15 mouse cellular contexts compared by ENCODE assay signal in genomic region chr6:143148868-143149267, GRCm38 (mm10). TPM values are rescaled to one million over a fixed set of nuclear protein-coding genes. Genes with fewer than 3 reads are reported as not detected.
DNase-seq lines count a peak whose midpoint lies in the region; ATAC-seq and TF ChIP-seq lines count a peak whose summit lies in the region.
"Had no signal": no experiment of that assay in that cellular context is flagged by ENCODE, and none has a peak within 500 bp of the region (broad histone marks: within the 10 kb centered on the region; RNA-seq: fewer than 3 reads in every experiment).

No protein-coding gene starts in this region.

- peaks cover 38% of the 10 kb centered on the region for H3K4me1 ChIP-seq in kidney, adult 2 months (ENCODE audit: control insufficient read depth, insufficient read depth, low read length)
- H3K4me1 ChIP-seq in kidney, embryonic 15.5 days, result peaks cover 67% of the 10 kb centered on the region
- H3K4me1 ChIP-seq in limb, embryonic 10.5 days, result peaks cover 25% of the 10 kb centered on the region

- no peak overlapping the region for H3K27ac ChIP-seq in kidney, adult 2 months (ENCODE audit: insufficient read depth, low read depth, low read length)
- H3K27ac ChIP-seq in kidney, embryonic 15.5 days, result no peak overlapping the region
- no peak overlapping the region for H3K27ac ChIP-seq in limb, embryonic 10.5 days
- H3K27ac ChIP-seq: embryonic facial prominence, embryonic 13.5 days; forebrain, embryonic 12.5 days; liver, embryonic 13.5 days had no signal

- no peak for TF ChIP-seq CTCF in kidney, adult 2 months (conservative IDR thresholded peaks at IDR 0.05; ENCODE audit: insufficient read depth, insufficient read length, low read depth, low read length)
- no peak for TF ChIP-seq CTCF in Patski (IDR thresholded peaks at IDR 0.05)

- no peak overlapping the region for H3K4me2 ChIP-seq in kidney, embryonic 15.5 days
- H3K4me2 ChIP-seq: embryonic facial prominence, embryonic 13.5 days; forebrain, embryonic 12.5 days; liver, embryonic 13.5 days had no signal

- in situ Hi-C loops in Patski (cut with MboI; ENCODE audit: low pct_unique_long_range_greater_than_20kb), result no loop called here

- H3K9me3 ChIP-seq in kidney, embryonic 15.5 days (replicated peaks), result no peaks in the 10 kb centered on the region
- no peaks in the 10 kb centered on the region for H3K9me3 ChIP-seq in limb, embryonic 10.5 days (replicated peaks)
- H3K9me3 ChIP-seq: embryonic facial prominence, embryonic 13.5 days; forebrain, embryonic 12.5 days; liver, embryonic 13.5 days had no signal

- CTCF ChIA-PET in Patski (lab: Charles Lee), result no interaction called here

- H3K4me3 ChIP-seq in kidney, adult 2 months (ENCODE audit: insufficient read depth, low read depth, low read length), result no peak overlapping the region
- H3K4me3 ChIP-seq in kidney, embryonic 15.5 days (replicated peaks), result no peak overlapping the region
- no peak overlapping the region for H3K4me3 ChIP-seq in limb, embryonic 10.5 days
- H3K4me3 ChIP-seq: embryonic facial prominence, embryonic 13.5 days; forebrain, embryonic 12.5 days; liver, embryonic 13.5 days had no signal

- intact Hi-C loops in heart, postnatal 10 days (cut with DNase I), result no loop called here

- no peak for TF ChIP-seq POLR2A in kidney, adult 2 months (IDR thresholded peaks at IDR 0.05; ENCODE audit: low read depth, low read length)

- H3K9ac ChIP-seq in kidney, embryonic 15.5 days, result no peak overlapping the region
- H3K9ac ChIP-seq: embryonic facial prominence, embryonic 13.5 days; forebrain, embryonic 12.5 days; liver, embryonic 13.5 days had no signal

- no peaks in the 10 kb centered on the region for H3K27me3 ChIP-seq in kidney, adult 2 months (replicated peaks; ENCODE audit: control insufficient read depth, insufficient read depth, low read length)
- H3K27me3 ChIP-seq in kidney, embryonic 15.5 days, result no peaks in the 10 kb centered on the region
- H3K27me3 ChIP-seq in Patski, result no peaks in the 10 kb centered on the region
- H3K27me3 ChIP-seq in limb, embryonic 10.5 days (ENCODE audit: low read depth, poor library complexity, severe bottlenecking), result no peaks in the 10 kb centered on the region
- H3K27me3 ChIP-seq: embryonic facial prominence, embryonic 13.5 days; liver, embryonic 13.5 days had no signal

- peak; percentile 55 for DNase-seq in kidney, adult 2 months
- peak; percentile 89 for DNase-seq in 416B (ENCODE audit: low read depth)
- no peak for DNase-seq in Patski (ENCODE audit: low read depth, low spot score)
- peak; percentile 24 for DNase-seq in limb, embryonic 10.5 days (ENCODE audit: low spot score)
- DNase-seq in adipocyte (ENCODE audit: low spot score), result no peak
- no peak for DNase-seq in heart, postnatal 10 days
- DNase-seq: cerebellum, postnatal 10 days; left cerebral cortex, postnatal 4 days; liver, embryonic 13.5 days; lung, postnatal 4 days; midbrain, embryonic 14.5 days had no signal

- H3K36me3 ChIP-seq in kidney, adult 2 months (ENCODE audit: control insufficient read depth, insufficient read depth, low read length), result no peaks in the 10 kb centered on the region
- H3K36me3 ChIP-seq in kidney, embryonic 15.5 days, result no peaks in the 10 kb centered on the region
- no peaks in the 10 kb centered on the region for H3K36me3 ChIP-seq in limb, embryonic 10.5 days
- H3K36me3 ChIP-seq: embryonic facial prominence, embryonic 13.5 days; forebrain, embryonic 12.5 days; liver, embryonic 13.5 days had no signal

- no peak for ATAC-seq in kidney, embryonic 15.5 days (replicated peaks; ENCODE audit: low FRiP score)
- ATAC-seq in Patski, result peak; percentile 4
- ATAC-seq: hindbrain, embryonic 16.5 days had no signal

- POLR2A ChIA-PET in Patski (lab: Charles Lee), result no interaction called here

RNA-seq across cellular contexts. Expression of gene Etnk1, which starts 18.2 kb away (rescaled TPM):
- polyA plus RNA-seq in kidney, adult 2 months (2012; rRNA removed), result 71.5 and 71.6 TPM in 2 replicates
- 26.4 and 28.2 TPM in 2 replicates for polyA plus RNA-seq in kidney, embryonic 15.5 days (2015; fragmentation: Nextera tagmentation; extraction: Ambion mirVana)
- polyA plus RNA-seq in Patski (2021), result 42.2 TPM
- 20.9 and 21.2 TPM in 2 replicates for polyA plus RNA-seq in limb, embryonic 10.5 days (2016; fragmentation: Nextera tagmentation; extraction: Ambion mirVana)
- total RNA-seq in heart, postnatal 10 days (2021), result 10 to 100 TPM; 28.5 to 29.4 TPM

RNA-seq across cellular contexts. Expression of gene C2cd5, which starts 48.9 kb away (rescaled TPM):
- 13.0 and 14.1 TPM in 2 replicates for polyA plus RNA-seq in kidney, adult 2 months (2012; rRNA removed)
- polyA plus RNA-seq in kidney, embryonic 15.5 days (2015; fragmentation: Nextera tagmentation; extraction: Ambion mirVana), result 31.5 and 34.3 TPM in 2 replicates
- polyA plus RNA-seq in Patski (2021), result 18.7 TPM
- polyA plus RNA-seq in limb, embryonic 10.5 days (2016; fragmentation: Nextera tagmentation; extraction: Ambion mirVana), result 45.3 and 46.1 TPM in 2 replicates
- total RNA-seq in heart, postnatal 10 days (2021), result 10 to 100 TPM; 23.9 to 27.0 TPM

Comparison
In these comparisons a context has a peak if more than half of its experiments do, and no peak if none do; other contexts are left out.
1. DNase-seq: peak in kidney, adult 2 months (single experiment), 416B (single experiment) and limb, embryonic 10.5 days (single experiment); none in Patski (single experiment), adipocyte (single experiment) and heart, postnatal 10 days (0 of 2).